12 mouse cellular contexts compared by ENCODE assay signal in the genomic region with DNA sequence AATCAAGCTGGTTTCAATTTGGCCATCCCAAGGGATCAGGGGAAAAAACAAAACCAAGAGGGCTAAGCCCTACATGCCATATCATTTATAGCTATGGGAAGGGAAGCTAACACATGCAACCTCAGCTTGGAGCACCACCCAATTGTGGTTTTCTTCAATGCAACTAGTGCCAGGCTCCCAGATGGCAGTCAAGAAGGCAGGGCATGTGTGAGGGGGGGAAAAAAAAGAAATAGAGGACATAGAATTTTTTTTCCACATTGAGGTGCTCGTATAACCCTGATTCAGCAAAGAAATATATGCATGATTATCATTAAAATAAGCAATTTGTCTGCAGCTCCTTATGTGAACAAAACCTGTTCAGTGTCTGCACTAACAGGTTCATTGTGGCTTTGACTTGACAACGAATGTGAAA.
A peak's percentile ranks its signal among the peaks of the same experiment; 100 is the strongest.
DNase-seq lines count a peak whose midpoint lies in the region; ATAC-seq and TF ChIP-seq lines count a peak whose summit lies in the region.
"Had no signal": no experiment of that assay in that cellular context is flagged by ENCODE, and none has a peak within 500 bp of the region (broad histone marks: within the 10 kb centered on the region; RNA-seq: fewer than 3 reads in every experiment).

No protein-coding gene starts in this region.

- H3K27ac ChIP-seq in hindbrain, embryonic 10.5 days, result peak overlapping the region; percentile 50
- H3K27ac ChIP-seq in hindbrain, embryonic 14.5 days, result no peak overlapping the region
- no peak overlapping the region for H3K27ac ChIP-seq in hindbrain, postnatal 0 days
- H3K27ac ChIP-seq: liver, embryonic 14.5 days; stomach, postnatal 0 days had no signal

- WGBS in hindbrain, embryonic 10.5 days, result 58% methylated on average over 2 of the region's 2 CpGs
- 31% methylated on average over 2 of the region's 2 CpGs for WGBS in hindbrain, embryonic 14.5 days
- 46% methylated on average over 2 of the region's 2 CpGs for WGBS in hindbrain, postnatal 0 days

- H3K4me2 ChIP-seq in hindbrain, embryonic 14.5 days (replicated peaks), result no peak overlapping the region
- no peak overlapping the region for H3K4me2 ChIP-seq in hindbrain, postnatal 0 days (ENCODE audit: low read depth, low read length)

- no peaks in the 10 kb centered on the region for H3K36me3 ChIP-seq in hindbrain, embryonic 10.5 days
- H3K36me3 ChIP-seq in hindbrain, embryonic 14.5 days (replicated peaks; ENCODE audit: control insufficient read depth, insufficient read depth), result no peaks in the 10 kb centered on the region
- no peaks in the 10 kb centered on the region for H3K36me3 ChIP-seq in hindbrain, postnatal 0 days (ENCODE audit: insufficient read depth, low read length)

- DNase-seq in cerebellum, adult 11-12 months, result no peak
- no peak for DNase-seq in hindbrain, embryonic 10.5 days (ENCODE audit: low spot score)
- no peak for DNase-seq in hindbrain, embryonic 14.5 days (ENCODE audit: low spot score)
- peak; percentile 59 to 65 for DNase-seq in cerebellum, postnatal 10 days
- peak; percentile 3 for DNase-seq in hindbrain, postnatal 0 days (ENCODE audit: low spot score)
- no peak for DNase-seq in lung, postnatal 25 days (ENCODE audit: low spot score)
- DNase-seq in adrenal gland, postnatal 14 days, result no peak
- DNase-seq: right cerebral cortex, postnatal 4 days had no signal

- H3K4me1 ChIP-seq in hindbrain, embryonic 10.5 days (replicated peaks), result peaks cover 8% of the 10 kb centered on the region
- H3K4me1 ChIP-seq in hindbrain, embryonic 14.5 days (replicated peaks; ENCODE audit: control insufficient read depth, insufficient read depth, low read length), result peaks cover 5% of the 10 kb centered on the region
- H3K4me1 ChIP-seq in hindbrain, postnatal 0 days (ENCODE audit: insufficient read depth, low read length), result no peaks in the 10 kb centered on the region

- no peak overlapping the region for H3K4me3 ChIP-seq in hindbrain, embryonic 10.5 days
- H3K4me3 ChIP-seq in hindbrain, embryonic 14.5 days (replicated peaks; ENCODE audit: low read length), result no peak overlapping the region
- no peak overlapping the region for H3K4me3 ChIP-seq in hindbrain, postnatal 0 days (ENCODE audit: low read length)
- H3K4me3 ChIP-seq: erythroblast, embryonic 14.5 days had no signal

- no peak overlapping the region for H3K9ac ChIP-seq in hindbrain, embryonic 14.5 days
- no peak overlapping the region for H3K9ac ChIP-seq in hindbrain, postnatal 0 days (replicated peaks; ENCODE audit: low read length)
- H3K9ac ChIP-seq: liver, embryonic 14.5 days had no signal

- no peak for TF ChIP-seq CTCF in hindbrain, postnatal 0 days (IDR thresholded peaks at IDR 0.05; ENCODE audit: low read depth)

- ATAC-seq in cerebellum, adult (ENCODE audit: insufficient number of reproducible peaks, low FRiP score, low TSS enrichment), result 0 out of 2 replicates have a peak, but pooled peaks have one; percentile 61
- no peak for ATAC-seq in hindbrain, embryonic 14.5 days (ENCODE audit: low FRiP score)
- ATAC-seq in hindbrain, postnatal 0 days, result no peak

- no peaks in the 10 kb centered on the region for H3K27me3 ChIP-seq in hindbrain, embryonic 10.5 days (ENCODE audit: insufficient read depth, poor library complexity, severe bottlenecking)
- H3K27me3 ChIP-seq in hindbrain, embryonic 14.5 days (ENCODE audit: control insufficient read depth, insufficient read depth, low read length), result no peaks in the 10 kb centered on the region
- H3K27me3 ChIP-seq in hindbrain, postnatal 0 days (ENCODE audit: insufficient read depth, low read length), result no peaks in the 10 kb centered on the region

- H3K9me3 ChIP-seq in hindbrain, embryonic 10.5 days, result no peaks in the 10 kb centered on the region
- no peaks in the 10 kb centered on the region for H3K9me3 ChIP-seq in hindbrain, embryonic 14.5 days (ENCODE audit: control insufficient read depth, low read length)
- no peaks in the 10 kb centered on the region for H3K9me3 ChIP-seq in hindbrain, postnatal 0 days (ENCODE audit: low read length)

Comparison
In these comparisons a context has a peak if more than half of its experiments do, and no peak if none do; other contexts are left out.
1. DNase-seq: peak in cerebellum, postnatal 10 days (2 of 2) and hindbrain, postnatal 0 days (single experiment); none in cerebellum, adult 11-12 months (single experiment), hindbrain, embryonic 10.5 days (single experiment), hindbrain, embryonic 14.5 days (single experiment), lung, postnatal 25 days (single experiment) and adrenal gland, postnatal 14 days (single experiment).